Mouse (Mus musculus) cortical plate, adult 2 months (tissue): ENCODE measurements around the gene Rgs14. TPM values are rescaled to one million over a fixed set of nuclear protein-coding genes. Genes with fewer than 3 reads are reported as not detected.

ENCODE experiments used
- H3K27ac ChIP-seq: fragments of 200-500 bp; 2 replicates; pipeline ENCODE4 v1.5.1; 2012; ENCODE audit warnings: low read length, control low read depth, inconsistent platforms; ENCODE audit not compliant: insufficient read depth
- H3K4me1 ChIP-seq: fragments of 200-500 bp; 2 replicates; pipeline ENCODE4 v1.6.1; 2011; ENCODE audit warnings: low read length; ENCODE audit not compliant: control insufficient read depth, insufficient read depth
- H3K4me3 ChIP-seq: fragments of 200-500 bp; 2 replicates; pipeline ENCODE4 v1.5.1; 2011; ENCODE audit warnings: mild to moderate bottlenecking, low read length, control low read depth; ENCODE audit not compliant: insufficient read depth
- CTCF ChIP-seq: fragments of 200-500 bp; IDR thresholded peaks from 2 replicates; pipeline ENCODE4 v1.5.1; 2011; ENCODE audit warnings: mild to moderate bottlenecking, control low read depth, low read length; ENCODE audit not compliant: insufficient read depth; ENCODE audit errors: extremely low read depth
- POLR2A ChIP-seq: fragments of 200-500 bp; IDR thresholded peaks from 2 replicates; pipeline ENCODE4 v1.6.1; 2011; ENCODE audit warnings: mild to moderate bottlenecking, low read length, control low read depth; ENCODE audit not compliant: insufficient read depth; ENCODE audit errors: extremely low read depth
- polyA plus RNA-seq: library from polyadenylated mRNA; depleted of rRNA; stranded (reverse); fragments of >200 nt; gene quantifications from 2 replicates; pipeline ENCODE4 v1.2.3, GENCODE M21; 2012; rRNA removed

Rgs14 gene
- polyA plus RNA-seq, 1 experiment: 40.2 TPM

DNA sequence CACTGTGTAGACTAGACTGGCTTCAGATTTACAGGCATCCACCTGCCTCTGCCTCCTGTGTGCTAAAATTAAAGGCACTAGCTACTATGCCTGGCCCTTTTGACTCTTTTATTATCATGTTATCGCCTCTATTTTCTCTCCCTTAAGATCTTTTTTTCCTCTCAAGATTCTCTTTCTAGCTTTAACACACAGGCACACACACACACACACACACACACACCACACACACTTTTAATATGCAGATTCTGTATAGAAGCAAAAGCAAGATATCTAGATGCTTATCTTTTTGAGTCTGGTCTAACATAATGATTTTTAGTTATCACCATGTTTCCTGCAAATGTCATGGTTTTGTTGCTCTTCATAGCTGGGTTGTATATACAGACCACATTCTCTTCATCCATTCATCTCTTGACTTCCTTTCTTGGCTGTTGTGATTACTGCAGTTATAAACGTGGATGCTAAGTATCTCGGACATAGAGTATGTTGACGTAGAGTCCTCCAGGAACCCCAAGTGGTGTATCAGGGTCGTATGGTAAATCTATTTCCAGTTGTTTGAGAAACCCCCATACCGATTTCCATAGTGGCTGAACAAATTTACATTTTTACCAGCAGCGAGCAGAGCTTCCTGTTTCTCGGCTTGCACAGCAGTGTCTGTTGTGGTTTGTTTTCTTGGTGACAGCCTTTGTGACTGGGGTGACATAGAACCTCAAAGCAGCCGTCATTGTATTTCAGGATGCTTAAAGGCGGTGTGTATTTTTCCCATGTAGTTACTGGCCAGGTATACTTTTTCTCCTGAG, 62.6 kb downstream of the Rgs14 start:
- no peak overlapping the region for H3K4me3 ChIP-seq
- no peak overlapping the region for H3K27ac ChIP-seq
- H3K4me1 ChIP-seq: no peaks in the 10 kb centered on the region
- TF ChIP-seq POLR2A (no peak), CTCF (no peak)

Other genes with a start within 250 kb of the Rgs14 start
- not detected in 2 replicates for gene Gm17617, start 236.2 kb upstream of the Rgs14 start, polyA plus RNA-seq
- gene Fgfr4, start 217.1 kb upstream of the Rgs14 start, polyA plus RNA-seq: 0.08 and 0.10 TPM in 2 replicates
- gene Nsd1, start 159.9 kb upstream of the Rgs14 start, polyA plus RNA-seq: 37.4 and 38.0 TPM in 2 replicates
- 168 and 177 TPM in 2 replicates for gene Prelid1, start 49.2 kb upstream of the Rgs14 start, polyA plus RNA-seq
- 148 and 163 TPM in 2 replicates for gene Rab24, start 47.8 kb upstream of the Rgs14 start, polyA plus RNA-seq
- gene Mxd3, start 39.9 kb upstream of the Rgs14 start, polyA plus RNA-seq: 1.2 and 1.9 TPM in 2 replicates
- 53.0 and 57.0 TPM in 2 replicates for gene Lman2, start 6.9 kb upstream of the Rgs14 start, polyA plus RNA-seq
- 0.21 and 0.30 TPM in 2 replicates for gene Slc34a1, start 28.5 kb downstream of the Rgs14 start, polyA plus RNA-seq
- gene Pfn3, start 45.5 kb downstream of the Rgs14 start, polyA plus RNA-seq: 0.40 and 0.56 TPM in 2 replicates
- 0.63 and 1.0 TPM in 2 replicates for gene F12, start 57.1 kb downstream of the Rgs14 start, polyA plus RNA-seq
- 75.3 and 80.1 TPM in 2 replicates for gene Grk6, start 75.3 kb downstream of the Rgs14 start, polyA plus RNA-seq
- gene Prr7, start 94.5 kb downstream of the Rgs14 start, polyA plus RNA-seq: 68.1 and 73.5 TPM in 2 replicates
- gene Dbn1, start 118.4 kb downstream of the Rgs14 start, polyA plus RNA-seq: 336 and 368 TPM in 2 replicates
- gene Pdlim7, start 143.9 kb downstream of the Rgs14 start, polyA plus RNA-seq: 168 and 171 TPM in 2 replicates
- gene Dok3, start 159.6 kb downstream of the Rgs14 start, polyA plus RNA-seq: 15.6 and 16.8 TPM in 2 replicates
- gene Ddx41, start 166.9 kb downstream of the Rgs14 start, polyA plus RNA-seq: 81.1 and 87.4 TPM in 2 replicates
- gene Fam193b, start 201.4 kb downstream of the Rgs14 start, polyA plus RNA-seq: 138 and 157 TPM in 2 replicates
- 111 and 125 TPM in 2 replicates for gene Tmed9, start 204.0 kb downstream of the Rgs14 start, polyA plus RNA-seq
- 30.8 and 31.1 TPM in 2 replicates for gene B4galt7, start 230.2 kb downstream of the Rgs14 start, polyA plus RNA-seq